Mouse (Mus musculus) lung, embryonic 14.5 days (tissue): ENCODE measurements around the gene Sik3. TPM values are rescaled to one million over a fixed set of nuclear protein-coding genes. Genes with fewer than 3 reads are reported as not detected.

Source experiments
- ATAC-seq: fragments of 200-750 bp; cut with Nextera tagmentation; 2 replicates; pipeline ENCODE4 v1.8.0; 2017; ENCODE audit warnings: mild to moderate bottlenecking, moderate TSS enrichment, moderate library complexity; ENCODE audit not compliant: insufficient read depth
- DNase-seq: peaks from one replicate; pipeline ENCODE4 v3.0.0-alpha.2; 2015
- H3K27ac ChIP-seq: fragments of 300-500 bp; sonication (generic); 2 replicates; pipeline ENCODE4 v1.5.1; 2014; ENCODE audit warnings: low read depth, mild to moderate bottlenecking, moderate library complexity
- H3K27me3 ChIP-seq: fragments of 300-500 bp; sonication (generic); 2 replicates; pipeline ENCODE4 v1.6.1; 2014; ENCODE audit warnings: low read length, control low read depth; ENCODE audit not compliant: insufficient read depth
- H3K36me3 ChIP-seq: fragments of 300-500 bp; sonication (generic); 2 replicates; pipeline ENCODE4 v1.6.1; 2014; ENCODE audit warnings: control low read depth; ENCODE audit not compliant: insufficient read depth
- H3K4me1 ChIP-seq: fragments of 300-500 bp; sonication (generic); 2 replicates; pipeline ENCODE4 v1.6.1; 2014; ENCODE audit warnings: antibody characterized with exemption, control low read depth; ENCODE audit not compliant: insufficient read depth
- H3K4me2 ChIP-seq: fragments of 300-500 bp; sonication (generic); 2 replicates; pipeline ENCODE4 v1.6.1; 2014; ENCODE audit warnings: mild to moderate bottlenecking
- H3K4me3 ChIP-seq: fragments of 300-500 bp; sonication (generic); 2 replicates; pipeline ENCODE4 v1.5.1; 2014; ENCODE audit warnings: low read depth, low read length
- H3K9ac ChIP-seq: fragments of 300-500 bp; sonication (generic); 2 replicates; pipeline ENCODE4 v1.6.1; 2014
- H3K9me3 ChIP-seq: fragments of 300-500 bp; sonication (generic); 2 replicates; pipeline ENCODE4 v1.6.1; 2016; ENCODE audit warnings: low read depth, low read length, control low read depth
- CTCF ChIP-seq: IDR thresholded peaks from 2 replicates; pipeline ENCODE4 v1.5.1; 2016; ENCODE audit warnings: antibody characterized with exemption, low read depth
- WGBS: fragments of 180-500 bp; shearing (Covaris S2); extraction: QIAGEN DNeasy Blood & Tissue Kit; methylation state at CpG from one replicate; pipeline ENCODE4 v1.1.7; 2014; 5-methylcytosine and 5-hydroxymethylcytosine counted together
- polyA plus RNA-seq: library from polyadenylated mRNA; unstranded; fragments of >200 nt; fragmentation: Nextera tagmentation; extraction: Ambion mirVana; gene quantifications from 2 replicates; pipeline ENCODE4 v1.2.1, GENCODE M21; 2014

Sik3 gene
- polyA plus RNA-seq, 1 experiment from 2014 or later = 15.7 TPM

GRCm38 (mm10) chr9:46099107-46099506 is 86.5 kb downstream of the Sik3 start:
- 85% methylated on average over 5 of the region's 5 CpGs for WGBS

GRCm38 (mm10) chr9:46103154-46103553 is 90.5 kb downstream of the Sik3 start:
- peak; percentile 21 for DNase-seq
- TF ChIP-seq CTCF = no peak
- Histone ChIP-seq H3K36me3 (no peaks in the 10 kb centered on the region), H3K9ac (no peak overlapping the region), H3K4me3 (no peak overlapping the region), H3K9me3 (no peaks in the 10 kb centered on the region), H3K4me1 (no peaks in the 10 kb centered on the region), H3K27me3 (no peaks in the 10 kb centered on the region), H3K27ac (no peak overlapping the region), H3K4me2 (no peak overlapping the region)
- ATAC-seq = no peak
- WGBS = 67% methylated on average over 7 of the region's 7 CpGs

More at GRCm38 (mm10) chr9:46099107-46099506, 86.5 kb downstream of the Sik3 start:
- 0 out of 2 replicates have a peak, but pooled peaks cover 5% of the 10 kb centered on the region for H3K4me1 ChIP-seq
- ATAC-seq (no peak), DNase-seq (no peak)
- H3K36me3 ChIP-seq = no peaks in the 10 kb centered on the region
- no peaks in the 10 kb centered on the region for H3K27me3 ChIP-seq
- H3K4me2 ChIP-seq = no peak overlapping the region
- no peak for TF ChIP-seq CTCF
- H3K9me3 ChIP-seq = no peaks in the 10 kb centered on the region
- H3K9ac ChIP-seq = no peak overlapping the region
- H3K27ac ChIP-seq = no peak overlapping the region
- H3K4me3 ChIP-seq = no peak overlapping the region

- H3K9ac ChIP-seq = no peak overlapping the region
- H3K4me3 ChIP-seq = no peak overlapping the region
- no peaks in the 10 kb centered on the region for H3K9me3 ChIP-seq
- 80% methylated on average over 9 of the region's 9 CpGs for WGBS
- no peaks in the 10 kb centered on the region for H3K27me3 ChIP-seq
- ATAC-seq (no peak), DNase-seq (no peak)
- no peak overlapping the region for H3K27ac ChIP-seq
- no peak for TF ChIP-seq CTCF
- no peak overlapping the region for H3K4me2 ChIP-seq
- H3K36me3 ChIP-seq = no peaks in the 10 kb centered on the region
- peaks cover 9% of the 10 kb centered on the region for H3K4me1 ChIP-seq
These were observed 93.5 kb downstream of the Sik3 start for GRCm38 (mm10) chr9:46106105-46106504.

GRCm38 (mm10) chr9:46110648-46111047 is 98.0 kb downstream of the Sik3 start:
- Histone ChIP-seq H3K4me1 (peaks cover 26% of the 10 kb centered on the region), H3K36me3 (no peaks in the 10 kb centered on the region), H3K27ac (no peak overlapping the region), H3K4me3 (no peak overlapping the region), H3K27me3 (no peaks in the 10 kb centered on the region), H3K4me2 (peak overlapping the region; percentile 13; the same call in 1 of the 2 replicates), H3K9ac (no peak overlapping the region), H3K9me3 (no peaks in the 10 kb centered on the region)
- ATAC-seq (no peak), DNase-seq (peak; percentile 55)
- WGBS = 12% methylated on average over 7 of the region's 7 CpGs
- TF ChIP-seq CTCF = no peak

- Histone ChIP-seq H3K4me1 (peaks cover 26% of the 10 kb centered on the region), H3K27me3 (no peaks in the 10 kb centered on the region), H3K27ac (no peak overlapping the region), H3K4me2 (no peak overlapping the region), H3K36me3 (no peaks in the 10 kb centered on the region), H3K9ac (no peak overlapping the region), H3K4me3 (no peak overlapping the region), H3K9me3 (no peaks in the 10 kb centered on the region)
- no peak for TF ChIP-seq CTCF
- DNase-seq = no peak
- ATAC-seq = no peak
These were observed 98.7 kb downstream of the Sik3 start for GRCm38 (mm10) chr9:46111334-46111733.

- peak overlapping the region; percentile 7; the same call in 1 of the 2 replicates for H3K4me2 ChIP-seq
- no peak overlapping the region for H3K9ac ChIP-seq
- peak; percentile 82 for DNase-seq
- peak overlapping the region; percentile 77 for H3K27ac ChIP-seq
- no peaks in the 10 kb centered on the region for H3K36me3 ChIP-seq
- ATAC-seq = peak; percentile 70
- no peak overlapping the region for H3K4me3 ChIP-seq
- H3K27me3 ChIP-seq = no peaks in the 10 kb centered on the region
- peaks cover 26% of the 10 kb centered on the region for H3K4me1 ChIP-seq
- 15% methylated on average over 5 of the region's 5 CpGs for WGBS
- H3K9me3 ChIP-seq = no peaks in the 10 kb centered on the region
- TF ChIP-seq CTCF = no peak
These were observed 99.6 kb downstream of the Sik3 start for GRCm38 (mm10) chr9:46112246-46112645.

GRCm38 (mm10) chr9:46118844-46119385 is 106.3 kb downstream of the Sik3 start:
- Histone ChIP-seq H3K4me1 (peaks cover 16% of the 10 kb centered on the region), H3K27me3 (no peaks in the 10 kb centered on the region)

More at GRCm38 (mm10) chr9:46118844-46119385, 106.3 kb downstream of the Sik3 start:
- WGBS = 88% methylated on average over 8 of the region's 8 CpGs
- no peak overlapping the region for H3K27ac ChIP-seq
- H3K4me2 ChIP-seq = no peak overlapping the region
- no peak overlapping the region for H3K9ac ChIP-seq
- H3K36me3 ChIP-seq = no peaks in the 10 kb centered on the region
- TF ChIP-seq CTCF = no peak
- H3K4me3 ChIP-seq = no peak overlapping the region
- DNase-seq (no peak), ATAC-seq (no peak)
- no peaks in the 10 kb centered on the region for H3K9me3 ChIP-seq
